Mouse (Mus musculus) CH12.LX (cell line): ENCODE measurements around the gene Ppp1cb.

Experiments
- MAFK ChIP-seq: IDR thresholded peaks from 2 replicates; pipeline ENCODE4 v1.6.1; 2011; ENCODE audit warnings: low read length, improper control_type of control experiment; ENCODE audit not compliant: insufficient replicate concordance
- POLR2A ChIP-seq: IDR thresholded peaks from 2 replicates; pipeline ENCODE4 v1.6.1; 2011; ENCODE audit warnings: low read depth, mild to moderate bottlenecking, improper control_type of control experiment, low read length
- ZC3H11A ChIP-seq: IDR thresholded peaks from 2 replicates; pipeline ENCODE4 v1.6.1; 2012; ENCODE audit warnings: low read depth, mild to moderate bottlenecking, inconsistent platforms, low read length, improper control_type of control experiment

GRCm38 (mm10) chr5:32476501-32476900 lies 17.9 kb downstream of the Ppp1cb start:
- TF ChIP-seq MAFK (no peak), ZC3H11A (no peak), POLR2A (no peak)
